Mouse (Mus musculus) cerebellum, postnatal 14 days (tissue): ENCODE measurements around the gene Helz2.

Experiments used
- DNase-seq, 2 experiments: peaks; one replicate each; pipeline ENCODE4 v3.0.0; 2021; ENCODE audit warnings: mixed read lengths in 2 of 2

Gene Helz2

GRCm38 (mm10) chr2:181241602-181242313 lies at the start of gene Helz2:
Gene Helz2, minus strand, starts transcription at chr2:181242027.
- no peak for DNase-seq

- no peak for DNase-seq
Observed at GRCm38 (mm10) chr2:181290937-181291336, 49.1 kb upstream of the Helz2 start.

- no peak for DNase-seq
Observed at GRCm38 (mm10) chr2:181288691-181289090, 46.9 kb upstream of the Helz2 start.

GRCm38 (mm10) chr2:181287958-181288350 lies 46.1 kb upstream of the Helz2 start, which contains the start of gene Gmeb2:
Gene Gmeb2, minus strand, starts transcription at chr2:181288035.
- peak; percentile 94 to 95 for DNase-seq

GRCm38 (mm10) chr2:181287338-181287957 lies 45.6 kb upstream of the Helz2 start:
- peak; percentile 91 to 92 for DNase-seq

- no peak for DNase-seq
Observed at GRCm38 (mm10) chr2:181286629-181287337, 45.0 kb upstream of the Helz2 start.

- no peak for DNase-seq
Observed at GRCm38 (mm10) chr2:181279968-181280367, 38.1 kb upstream of the Helz2 start.

- no peak for DNase-seq
Observed at GRCm38 (mm10) chr2:181277866-181278265, 36.0 kb upstream of the Helz2 start.

GRCm38 (mm10) chr2:181276766-181277165 lies 34.9 kb upstream of the Helz2 start:
- DNase-seq = no peak

- DNase-seq = no peak
Observed at GRCm38 (mm10) chr2:181274639-181275038, 32.8 kb upstream of the Helz2 start.

- no peak for DNase-seq
Observed at GRCm38 (mm10) chr2:181273829-181274228, 32.0 kb upstream of the Helz2 start.

- DNase-seq = no peak
Observed at GRCm38 (mm10) chr2:181272092-181272491, 30.3 kb upstream of the Helz2 start.

GRCm38 (mm10) chr2:181266839-181267238 lies 25.0 kb upstream of the Helz2 start:
- no peak for DNase-seq

GRCm38 (mm10) chr2:181253248-181253647 lies 11.4 kb upstream of the Helz2 start:
- DNase-seq = no peak

- no peak for DNase-seq
Observed at GRCm38 (mm10) chr2:181251841-181252240, 10.0 kb upstream of the Helz2 start.

- no peak for DNase-seq
Observed at GRCm38 (mm10) chr2:181249217-181249616, 7.4 kb upstream of the Helz2 start.

GRCm38 (mm10) chr2:181245031-181245430 lies 3.2 kb upstream of the Helz2 start:
- DNase-seq = no peak

GRCm38 (mm10) chr2:181243706-181244394 lies 2.0 kb upstream of the Helz2 start:
- DNase-seq = no peak

- no peak for DNase-seq
Observed at GRCm38 (mm10) chr2:181242314-181242665, 463 bp upstream of the Helz2 start.

- DNase-seq = no peak
Observed at GRCm38 (mm10) chr2:181240806-181241440, 904 bp downstream of the Helz2 start.

GRCm38 (mm10) chr2:181239261-181239660 lies 2.6 kb downstream of the Helz2 start:
- DNase-seq = no peak

- no peak for DNase-seq
Observed at GRCm38 (mm10) chr2:181238861-181239260, 3.0 kb downstream of the Helz2 start.
